Mouse (Mus musculus): ENCODE results near the gene Ankrd61. TPM values are rescaled to one million over a fixed set of nuclear protein-coding genes. Genes with fewer than 3 reads are reported as not detected.

Ankrd61 gene
- total and polyA plus RNA-seq, 3 experiments: 0.19 to 0.64 TPM; not detected in 1

DNA sequence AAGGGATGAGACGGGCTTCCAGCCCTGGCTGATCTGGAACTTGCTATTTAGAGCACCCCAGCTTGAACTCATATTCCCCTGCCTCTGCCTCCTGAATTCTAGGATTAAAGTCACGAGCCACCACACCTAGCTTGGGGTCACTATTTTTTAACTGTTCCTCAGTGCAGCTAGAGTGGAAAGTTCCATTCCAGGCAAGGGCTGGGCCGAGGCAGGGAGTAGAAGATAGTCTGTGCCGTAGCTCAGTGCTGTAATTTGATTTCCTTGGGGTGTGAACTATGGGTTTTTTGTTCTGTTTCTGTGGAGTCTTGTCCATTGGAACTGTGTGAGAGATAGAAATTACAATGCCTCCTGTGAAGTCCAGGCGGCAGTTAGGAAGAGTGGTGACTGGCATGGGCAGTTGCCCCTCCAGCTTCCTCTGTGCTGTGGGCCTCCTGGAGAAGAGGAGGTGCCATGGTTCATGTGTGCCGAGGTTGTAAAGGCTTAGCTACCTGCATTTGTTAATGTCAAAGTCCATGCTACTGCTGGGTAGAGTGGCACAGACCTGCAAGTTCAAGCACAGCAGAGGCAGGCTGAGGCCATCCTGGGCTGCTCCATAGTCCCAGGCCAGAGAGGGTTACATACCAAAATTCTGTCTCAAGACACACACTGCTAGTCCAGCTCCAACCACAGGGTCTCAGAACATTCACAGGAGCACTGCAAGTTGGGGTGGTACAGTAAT lies 34.5 kb upstream of the Ankrd61 start:
- no peaks in the 10 kb centered on the region for H3K27me3 ChIP-seq (ENCODE audit: control insufficient read depth in 1 of 2, insufficient read depth in 2 of 2, low read length in 2 of 2)
- TF ChIP-seq HCFC1 (IDR thresholded peaks at IDR 0.05; ENCODE audit: low read depth, low read length): no peak
- TF ChIP-seq USF2 (IDR thresholded peaks at IDR 0.05; ENCODE audit: borderline replicate concordance in 1 of 2, insufficient read depth in 1 of 2, low read depth in 1 of 2, low read length in 2 of 2): no peak
- no peak for TF ChIP-seq MXI1 (IDR thresholded peaks at IDR 0.05; ENCODE audit: low read depth, low read length)
- TF ChIP-seq JUND (IDR thresholded peaks at IDR 0.05; ENCODE audit: low read depth, low read length): no peak
- TF ChIP-seq POLR2AphosphoS2 (IDR thresholded peaks at IDR 0.05; ENCODE audit: low read length): no peak
- no peak for TF ChIP-seq MYB (IDR thresholded peaks at IDR 0.05; ENCODE audit: low read depth, low read length)
- TF ChIP-seq EP300 (IDR thresholded peaks at IDR 0.05; ENCODE audit: low read depth in 1 of 2, low read length in 2 of 2): no peak
- no peak for TF ChIP-seq CHD2 (IDR thresholded peaks at IDR 0.05; ENCODE audit: low read length)
- no peak for TF ChIP-seq GATA1 (IDR thresholded peaks at IDR 0.05; ENCODE audit: low read depth, low read length)
- TF ChIP-seq TAL1 (IDR thresholded peaks at IDR 0.05; ENCODE audit: low read length): no peak
- TF ChIP-seq USF1 (IDR thresholded peaks at IDR 0.05; ENCODE audit: low read depth, low read length): no peak
- no peak for TF ChIP-seq RCOR1 (IDR thresholded peaks at IDR 0.05; ENCODE audit: low read depth, low read length)
- TF ChIP-seq ZC3H11A (IDR thresholded peaks at IDR 0.05; ENCODE audit: low read depth, low read length): no peak
- TF ChIP-seq TCF12 (IDR thresholded peaks at IDR 0.05; ENCODE audit: low read depth, low read length): no peak
- TF ChIP-seq ELF1 (IDR thresholded peaks at IDR 0.05; ENCODE audit: low read depth, low read length): no peak
- no peak overlapping the region for H3K4me3 ChIP-seq (ENCODE audit: control insufficient read depth in 1 of 2, insufficient read depth in 1 of 2, low read depth in 2 of 2, low read length in 2 of 2)
- H3K9ac ChIP-seq (ENCODE audit: control insufficient read depth, low read depth, low read length, poor library complexity, severe bottlenecking): no peak overlapping the region
- no peaks in the 10 kb centered on the region for H3K4me1 ChIP-seq (ENCODE audit: control insufficient read depth in 1 of 2, insufficient read depth in 2 of 2, low read length in 2 of 2)
- H3K79me2 ChIP-seq (ENCODE audit: control insufficient read depth, insufficient read depth, low read length, poor library complexity): no peaks in the 10 kb centered on the region
- no peak overlapping the region for H3K27ac ChIP-seq (ENCODE audit: control insufficient read depth, low read depth, low read length)
- H3K36me3 ChIP-seq (ENCODE audit: control insufficient read depth in 1 of 2, insufficient read depth in 2 of 2, low read length in 2 of 2): peaks cover 0 to 3% of the 10 kb centered on the region in 2 experiments; a peak in 1 of 4 replicates
- no peaks in the 10 kb centered on the region for H3K9me3 ChIP-seq (replicated peaks; ENCODE audit: insufficient read depth, low read length)
- DNase-seq (ENCODE audit: low read depth, low spot score): no peak

DNA sequence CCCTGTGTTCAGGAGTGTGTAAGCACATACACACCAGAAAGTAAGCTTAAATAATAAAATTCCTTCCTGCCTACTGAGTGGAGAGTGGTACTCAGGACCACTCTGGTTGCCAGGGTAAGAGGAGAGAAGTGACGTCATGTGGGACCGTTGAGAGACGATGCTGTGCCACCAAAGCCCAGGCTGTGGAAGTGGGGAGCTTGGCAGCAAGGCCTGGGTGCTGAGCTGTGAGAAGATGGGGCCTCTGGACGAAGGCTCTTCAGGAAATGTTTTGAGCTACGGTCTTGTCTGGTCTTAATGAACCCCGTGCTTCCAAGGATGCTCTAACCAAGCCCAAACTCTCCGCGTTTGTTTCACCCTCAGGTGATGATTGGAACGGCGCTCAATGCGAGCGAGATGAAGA lies 33.2 kb upstream of the Ankrd61 start:
- H3K36me3 ChIP-seq (ENCODE audit: control insufficient read depth in 1 of 2, insufficient read depth in 2 of 2, low read length in 2 of 2): peaks cover 0 to 3% of the 10 kb centered on the region in 2 experiments; a peak in 2 of 4 replicates
- H3K79me2 ChIP-seq (ENCODE audit: control insufficient read depth, insufficient read depth, low read length, poor library complexity): no peaks in the 10 kb centered on the region
- no peaks in the 10 kb centered on the region for H3K27me3 ChIP-seq (ENCODE audit: control insufficient read depth in 1 of 2, insufficient read depth in 2 of 2, low read length in 2 of 2)
- DNase-seq (ENCODE audit: low read depth, low spot score): no peak
- H3K9ac ChIP-seq (ENCODE audit: control insufficient read depth, low read depth, low read length, poor library complexity, severe bottlenecking): no peak overlapping the region
- no peak overlapping the region for H3K27ac ChIP-seq (ENCODE audit: control insufficient read depth, low read depth, low read length)
- no peak overlapping the region for H3K4me3 ChIP-seq (ENCODE audit: control insufficient read depth in 1 of 2, insufficient read depth in 1 of 2, low read depth in 2 of 2, low read length in 2 of 2)
- H3K4me1 ChIP-seq (ENCODE audit: control insufficient read depth in 1 of 2, insufficient read depth in 2 of 2, low read length in 2 of 2): no peaks in the 10 kb centered on the region
- H3K9me3 ChIP-seq (replicated peaks; ENCODE audit: insufficient read depth, low read length): no peaks in the 10 kb centered on the region
- TF ChIP-seq GABPA (IDR thresholded peaks at IDR 0.05; ENCODE audit: low read depth, low read length) (no peak), MXI1 (IDR thresholded peaks at IDR 0.05; ENCODE audit: low read depth, low read length) (no peak), E2F4 (IDR thresholded peaks at IDR 0.05; ENCODE audit: borderline replicate concordance, low read depth, low read length) (no peak), NELFE (IDR thresholded peaks at IDR 0.05; ENCODE audit: low read depth, low read length) (no peak), ZNF384 (IDR thresholded peaks at IDR 0.05; ENCODE audit: low read depth, low read length) (no peak), NRF1 (IDR thresholded peaks at IDR 0.05; ENCODE audit: insufficient read depth, low read depth, low read length, poor library complexity, severe bottlenecking) (no peak), KAT2A (conservative IDR thresholded peaks at IDR 0.05; ENCODE audit: low read depth, low read length) (no peak), TCF12 (IDR thresholded peaks at IDR 0.05; ENCODE audit: low read depth, low read length) (no peak)

Data from MEL (cell line).